Mouse (Mus musculus): ENCODE data around the gene Papola. TPM values are rescaled to one million over a fixed set of nuclear protein-coding genes. Genes with fewer than 3 reads are reported as not detected.

The Papola gene
- 646 TPM for polyA plus RNA-seq (2014; fragmentation: Illumina TruSeq; extraction: RNeasy Lipid Tissue Mini Kit (QIAGEN cat#74804))

DNA sequence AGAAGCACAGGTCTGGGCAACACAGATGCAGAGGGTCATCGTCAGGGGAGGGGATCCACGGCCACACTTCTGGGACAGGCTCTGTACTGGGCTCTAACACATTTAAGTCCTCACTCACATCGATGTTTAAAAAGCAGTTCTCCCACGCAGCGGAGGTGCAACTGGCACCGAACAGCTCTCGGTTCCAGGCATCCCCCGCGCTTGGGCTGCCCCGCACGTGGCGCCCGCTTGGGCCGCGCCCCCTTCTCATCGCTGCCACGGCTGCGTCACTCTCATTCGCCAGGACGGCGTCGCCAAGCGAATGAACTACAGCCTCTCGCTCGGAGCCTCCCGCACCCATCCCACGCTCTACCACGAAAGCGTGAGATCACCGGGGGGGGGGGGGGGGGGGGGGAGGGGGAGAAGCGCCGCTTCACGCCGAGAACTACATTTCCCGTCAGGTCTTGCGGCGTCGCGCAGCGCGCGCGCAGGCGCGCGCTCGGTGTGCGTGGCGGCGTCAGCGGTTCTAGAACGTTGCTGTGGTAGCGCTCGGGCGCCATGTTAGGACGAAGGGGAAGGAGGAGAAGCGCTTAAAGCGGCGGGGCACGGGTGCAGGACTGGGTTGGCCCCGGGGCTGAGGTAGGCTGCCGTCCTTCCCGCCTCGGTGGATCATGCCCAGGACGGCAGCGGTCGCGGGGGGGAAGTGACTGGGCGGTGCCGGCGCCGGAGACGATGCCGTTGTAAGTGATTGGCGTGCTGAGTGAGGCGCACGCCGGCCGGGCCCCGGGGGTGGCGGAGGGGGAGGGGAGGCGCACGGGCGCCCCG lies at the start of gene Papola:
Gene Papola (plus strand): TSS at position 499 of the 804 bp plus-strand sequence.

Other genes with a start within 250 kb of the Papola start
- gene Bdkrb2, start 221.5 kb upstream of the Papola start, polyA plus RNA-seq (2014; fragmentation: Illumina TruSeq; extraction: RNeasy Lipid Tissue Mini Kit (QIAGEN cat#74804)), result 0.14 TPM
- not detected for gene Bdkrb1, start 181.6 kb upstream of the Papola start, polyA plus RNA-seq (2014; fragmentation: Illumina TruSeq; extraction: RNeasy Lipid Tissue Mini Kit (QIAGEN cat#74804))
- gene Gskip, start 99.9 kb upstream of the Papola start, polyA plus RNA-seq (2014; fragmentation: Illumina TruSeq; extraction: RNeasy Lipid Tissue Mini Kit (QIAGEN cat#74804)), result 25.2 TPM
- gene Atg2b, start 99.5 kb upstream of the Papola start, polyA plus RNA-seq (2014; fragmentation: Illumina TruSeq; extraction: RNeasy Lipid Tissue Mini Kit (QIAGEN cat#74804)), result 12.7 TPM
- gene Ak7, start 78.7 kb upstream of the Papola start, polyA plus RNA-seq (2014; fragmentation: Illumina TruSeq; extraction: RNeasy Lipid Tissue Mini Kit (QIAGEN cat#74804)), result 7.1 TPM
- gene Vrk1, start 225.5 kb downstream of the Papola start, polyA plus RNA-seq (2014; fragmentation: Illumina TruSeq; extraction: RNeasy Lipid Tissue Mini Kit (QIAGEN cat#74804)), result 44.3 TPM